Mouse (Mus musculus): ENCODE data around the gene Zbtb21. TPM values are rescaled to one million over a fixed set of nuclear protein-coding genes. Genes with fewer than 3 reads are reported as not detected.

The Zbtb21 gene
- total and polyA plus RNA-seq, 2 experiments from 2014 or later = 8.7 to 28.7 TPM

GRCm38 (mm10) chr16:97897346-97898024, 64.9 kb downstream of the Zbtb21 start:
- 67% methylated on average over 5 of the region's 5 CpGs for WGBS
- DNase-seq (ENCODE audit: low spot score) (no peak), ATAC-seq (no peak)
- H3K9ac ChIP-seq (replicated peaks; ENCODE audit: low read length) = no peak overlapping the region
- 0 out of 2 replicates have a peak overlapping the region, but pooled peaks have one; percentile 11 for H3K27ac ChIP-seq
- TF ChIP-seq CTCF (IDR thresholded peaks at IDR 0.05; ENCODE audit: low read depth) = no peak
- H3K36me3 ChIP-seq (ENCODE audit: insufficient read depth, low read length) = no peaks in the 10 kb centered on the region
- H3K9me3 ChIP-seq (ENCODE audit: low read length) = no peaks in the 10 kb centered on the region
- no peak overlapping the region for H3K4me3 ChIP-seq (ENCODE audit: low read length)
- H3K4me1 ChIP-seq (ENCODE audit: insufficient read depth, low read length) = no peaks in the 10 kb centered on the region
- no peaks in the 10 kb centered on the region for H3K27me3 ChIP-seq (ENCODE audit: insufficient read depth, low read length)
- H3K4me2 ChIP-seq (ENCODE audit: low read depth, low read length) = no peak overlapping the region

Other genes with a start within 250 kb of the Zbtb21 start
- 0.25 and 1.4 TPM in 2 replicates for gene Ripk4, start 198.8 kb downstream of the Zbtb21 start, total RNA-seq (2014; rRNA removed)
- 0.53 and 0.69 TPM in 2 replicates for gene Ripk4, start 198.8 kb downstream of the Zbtb21 start, polyA plus RNA-seq (2015; fragmentation: Nextera tagmentation; extraction: Ambion mirVana)
- gene Prdm15, start 110.8 kb downstream of the Zbtb21 start, total RNA-seq (2014; rRNA removed) = 11.0 and 13.6 TPM in 2 replicates
- gene Prdm15, start 110.8 kb downstream of the Zbtb21 start, polyA plus RNA-seq (2015; fragmentation: Nextera tagmentation; extraction: Ambion mirVana) = 4.1 and 5.5 TPM in 2 replicates
- 20.7 and 47.7 TPM in 2 replicates for gene C2cd2, start within 50 bp of the Zbtb21 start, total RNA-seq (2014; rRNA removed)
- gene C2cd2, start within 50 bp of the Zbtb21 start, polyA plus RNA-seq (2015; fragmentation: Nextera tagmentation; extraction: Ambion mirVana) = 13.5 and 16.8 TPM in 2 replicates
- gene B230307C23Rik, start 34.7 kb upstream of the Zbtb21 start, total RNA-seq (2014; rRNA removed) = 5.5 and 12.1 TPM in 2 replicates
- 15.7 and 21.6 TPM in 2 replicates for gene B230307C23Rik, start 34.7 kb upstream of the Zbtb21 start, polyA plus RNA-seq (2015; fragmentation: Nextera tagmentation; extraction: Ambion mirVana)
- 3.3 and 4.0 TPM in 2 replicates for gene A630089N07Rik, start 119.8 kb upstream of the Zbtb21 start, total RNA-seq (2014; rRNA removed)
- gene A630089N07Rik, start 119.8 kb upstream of the Zbtb21 start, polyA plus RNA-seq (2015; fragmentation: Nextera tagmentation; extraction: Ambion mirVana) = 7.9 and 8.0 TPM in 2 replicates